Mouse (Mus musculus) small intestine, adult 2 months (tissue): ENCODE measurements around the gene Reep3. TPM values are rescaled to one million over a fixed set of nuclear protein-coding genes. Genes with fewer than 3 reads are reported as not detected.

Source experiments
- H3K27ac ChIP-seq: fragments of 200-500 bp; 2 replicates; pipeline ENCODE4 v1.5.1; 2012; ENCODE audit warnings: low read depth, low read length, control low read depth, inconsistent platforms; ENCODE audit not compliant: insufficient read depth
- H3K27me3 ChIP-seq: fragments of 200-500 bp; 2 replicates; pipeline ENCODE4 v1.6.1; 2012; ENCODE audit warnings: mild to moderate bottlenecking, moderate library complexity, low read length, inconsistent platforms; ENCODE audit not compliant: control insufficient read depth, insufficient read depth
- H3K36me3 ChIP-seq: fragments of 200-500 bp; 2 replicates; pipeline ENCODE4 v1.6.1; 2012; ENCODE audit warnings: mild to moderate bottlenecking, low read length, control low read depth, inconsistent platforms; ENCODE audit not compliant: control insufficient read depth, insufficient read depth
- H3K4me1 ChIP-seq: fragments of 200-500 bp; 2 replicates; pipeline ENCODE4 v1.6.1; 2012; ENCODE audit warnings: low read length, inconsistent platforms, mixed read lengths; ENCODE audit not compliant: control insufficient read depth, insufficient read depth, insufficient read length
- H3K4me3 ChIP-seq: fragments of 200-500 bp; 2 replicates; pipeline ENCODE4 v1.5.1; 2012; ENCODE audit warnings: low read depth, mild to moderate bottlenecking, control low read depth, inconsistent platforms, low read length, moderate library complexity
- CTCF ChIP-seq: fragments of 200-500 bp; IDR thresholded peaks from 2 replicates; pipeline ENCODE4 v1.5.1; 2012; ENCODE audit warnings: low read depth, mild to moderate bottlenecking, control low read depth, inconsistent platforms, low read length, moderate library complexity, mixed read lengths; ENCODE audit not compliant: insufficient replicate concordance, insufficient read length; ENCODE audit errors: extremely low read depth
- POLR2A ChIP-seq: fragments of 200-500 bp; IDR thresholded peaks from 2 replicates; pipeline ENCODE4 v1.6.1; 2012; ENCODE audit warnings: low read depth, mild to moderate bottlenecking, control low read depth, inconsistent platforms, low read length, moderate library complexity
- WGBS: fragments of 180-500 bp; shearing (Covaris S2); methylation state at CpG from one replicate; pipeline ENCODE4 v1.1.7; 2018; 5-methylcytosine and 5-hydroxymethylcytosine counted together
- polyA plus RNA-seq: library from polyadenylated mRNA; depleted of rRNA; stranded (reverse); fragments of >200 nt; gene quantifications from 2 replicates; pipeline ENCODE4 v1.2.3, GENCODE M21; 2012

Reep3 gene
- polyA plus RNA-seq, 1 experiment = 16.4 TPM

- 88% methylated on average over 4 of the region's 4 CpGs for WGBS
- H3K27me3 ChIP-seq = no peaks in the 10 kb centered on the region
- H3K4me1 ChIP-seq = peaks cover 5% of the 10 kb centered on the region; the same call in 1 of the 2 replicates
- TF ChIP-seq CTCF (no peak), POLR2A (no peak)
- no peak overlapping the region for H3K27ac ChIP-seq
- H3K4me3 ChIP-seq = no peak overlapping the region
- H3K36me3 ChIP-seq = peaks cover 25% of the 10 kb centered on the region
Observed at GRCm38 (mm10) chr10:67017891-67018290, 78.9 kb downstream of the Reep3 start.

DNA sequence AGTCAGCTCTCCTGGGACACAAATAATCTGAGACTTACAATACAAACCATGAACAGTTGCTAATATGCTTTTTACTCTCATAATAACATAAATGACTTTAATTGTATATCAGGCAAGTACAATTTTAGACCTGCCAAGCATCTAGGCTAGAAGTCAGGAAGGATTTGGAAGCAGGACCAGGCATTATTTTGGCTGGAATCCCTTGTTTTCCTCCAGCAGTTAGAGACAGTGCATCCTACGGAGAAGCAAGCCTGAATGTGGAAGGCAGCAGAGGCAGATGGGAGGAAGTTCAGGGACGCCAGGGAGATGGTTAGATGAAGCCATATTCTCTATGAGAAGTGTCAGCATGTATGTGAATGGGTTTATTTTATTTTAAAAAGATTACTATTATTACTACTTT, 79.4 kb downstream of the Reep3 start:
- Histone ChIP-seq H3K27ac (no peak overlapping the region), H3K36me3 (peaks cover 25% of the 10 kb centered on the region), H3K4me3 (no peak overlapping the region), H3K27me3 (no peaks in the 10 kb centered on the region), H3K4me1 (peaks cover 5% of the 10 kb centered on the region; the same call in 1 of the 2 replicates)
- TF ChIP-seq CTCF (no peak), POLR2A (no peak)
- WGBS = 76% methylated on average over 2 of the region's 2 CpGs

DNA sequence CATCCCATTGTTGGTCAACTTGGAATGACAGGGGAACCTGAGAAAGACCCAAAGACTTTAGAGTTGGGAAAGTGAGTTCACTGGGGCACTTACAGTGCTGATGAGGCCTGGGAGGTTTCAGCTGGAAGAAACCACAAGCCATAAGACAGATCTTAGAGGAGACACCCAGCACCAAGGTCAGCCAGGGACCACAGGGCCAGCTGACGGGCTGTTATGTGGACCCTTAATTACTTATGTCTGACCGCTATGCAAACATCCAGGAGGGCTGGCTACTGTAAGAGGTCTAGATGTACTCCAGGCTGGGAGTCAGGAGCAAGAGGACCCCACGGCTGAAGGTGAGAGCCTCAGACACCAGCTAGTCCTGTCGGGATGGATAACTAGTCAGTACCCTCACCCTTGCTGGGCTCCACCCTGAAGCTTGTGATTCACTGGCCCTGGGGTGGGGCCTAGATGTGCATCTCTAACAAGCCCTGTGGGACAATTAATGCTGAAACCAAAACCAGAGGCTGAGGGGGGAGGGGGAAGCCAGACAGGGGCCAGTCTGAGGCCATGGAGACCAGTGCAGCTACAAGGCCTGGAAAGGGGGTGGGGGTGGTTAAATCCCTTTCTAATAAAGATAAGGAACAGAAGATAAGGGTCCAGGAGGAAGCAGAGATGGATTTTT, 80.0 kb downstream of the Reep3 start:
- WGBS = 85% methylated on average over 4 of the region's 4 CpGs
- H3K4me1 ChIP-seq = peaks cover 5% of the 10 kb centered on the region; the same call in 1 of the 2 replicates
- H3K36me3 ChIP-seq = peaks cover 27% of the 10 kb centered on the region
- TF ChIP-seq POLR2A (no peak), CTCF (no peak)
- H3K27me3 ChIP-seq = no peaks in the 10 kb centered on the region
- H3K27ac ChIP-seq = no peak overlapping the region
- no peak overlapping the region for H3K4me3 ChIP-seq

- Histone ChIP-seq H3K27ac (no peak overlapping the region), H3K4me3 (no peak overlapping the region), H3K4me1 (peaks cover 5% of the 10 kb centered on the region; the same call in 1 of the 2 replicates), H3K27me3 (no peaks in the 10 kb centered on the region), H3K36me3 (peaks cover 12% of the 10 kb centered on the region)
- WGBS = 96% methylated on average over 12 of the region's 12 CpGs
- TF ChIP-seq POLR2A (no peak), CTCF (no peak)
Observed at GRCm38 (mm10) chr10:67014746-67015145, 82.0 kb downstream of the Reep3 start.

- Histone ChIP-seq H3K36me3 (peaks cover 11% of the 10 kb centered on the region), H3K27ac (no peak overlapping the region), H3K27me3 (no peaks in the 10 kb centered on the region), H3K4me1 (no peaks in the 10 kb centered on the region; the same call in 1 of the 2 replicates), H3K4me3 (no peak overlapping the region)
- WGBS = 93% methylated on average over 12 of the region's 12 CpGs
- no peak for TF ChIP-seq CTCF
- no peak for TF ChIP-seq POLR2A
Observed at GRCm38 (mm10) chr10:67010521-67010920, 86.2 kb downstream of the Reep3 start.

- Histone ChIP-seq H3K27ac (peak overlapping the region; percentile 82), H3K36me3 (no peaks in the 10 kb centered on the region), H3K4me1 (peaks cover 7% of the 10 kb centered on the region), H3K27me3 (no peaks in the 10 kb centered on the region), H3K4me3 (peak overlapping the region; percentile 31; the same call in 1 of the 2 replicates)
- TF ChIP-seq CTCF (no peak), POLR2A (no peak)
- WGBS = 3% methylated on average over 12 of the region's 12 CpGs
Observed at GRCm38 (mm10) chr10:67004527-67005042, 92.2 kb downstream of the Reep3 start.

GRCm38 (mm10) chr10:67003743-67004526, 92.8 kb downstream of the Reep3 start:
- H3K4me1 ChIP-seq = peaks cover 7% of the 10 kb centered on the region
- TF ChIP-seq POLR2A = no peak
- TF ChIP-seq CTCF = no peak
- under 1% methylated on average over 22 of the region's 22 CpGs for WGBS
- no peaks in the 10 kb centered on the region for H3K36me3 ChIP-seq
- no peaks in the 10 kb centered on the region for H3K27me3 ChIP-seq
- H3K27ac ChIP-seq = peak overlapping the region; percentile 82
- H3K4me3 ChIP-seq = peak overlapping the region; percentile 55
